Comparison of ENCODE assay signal across 18 mouse cellular contexts in the genomic region with DNA sequence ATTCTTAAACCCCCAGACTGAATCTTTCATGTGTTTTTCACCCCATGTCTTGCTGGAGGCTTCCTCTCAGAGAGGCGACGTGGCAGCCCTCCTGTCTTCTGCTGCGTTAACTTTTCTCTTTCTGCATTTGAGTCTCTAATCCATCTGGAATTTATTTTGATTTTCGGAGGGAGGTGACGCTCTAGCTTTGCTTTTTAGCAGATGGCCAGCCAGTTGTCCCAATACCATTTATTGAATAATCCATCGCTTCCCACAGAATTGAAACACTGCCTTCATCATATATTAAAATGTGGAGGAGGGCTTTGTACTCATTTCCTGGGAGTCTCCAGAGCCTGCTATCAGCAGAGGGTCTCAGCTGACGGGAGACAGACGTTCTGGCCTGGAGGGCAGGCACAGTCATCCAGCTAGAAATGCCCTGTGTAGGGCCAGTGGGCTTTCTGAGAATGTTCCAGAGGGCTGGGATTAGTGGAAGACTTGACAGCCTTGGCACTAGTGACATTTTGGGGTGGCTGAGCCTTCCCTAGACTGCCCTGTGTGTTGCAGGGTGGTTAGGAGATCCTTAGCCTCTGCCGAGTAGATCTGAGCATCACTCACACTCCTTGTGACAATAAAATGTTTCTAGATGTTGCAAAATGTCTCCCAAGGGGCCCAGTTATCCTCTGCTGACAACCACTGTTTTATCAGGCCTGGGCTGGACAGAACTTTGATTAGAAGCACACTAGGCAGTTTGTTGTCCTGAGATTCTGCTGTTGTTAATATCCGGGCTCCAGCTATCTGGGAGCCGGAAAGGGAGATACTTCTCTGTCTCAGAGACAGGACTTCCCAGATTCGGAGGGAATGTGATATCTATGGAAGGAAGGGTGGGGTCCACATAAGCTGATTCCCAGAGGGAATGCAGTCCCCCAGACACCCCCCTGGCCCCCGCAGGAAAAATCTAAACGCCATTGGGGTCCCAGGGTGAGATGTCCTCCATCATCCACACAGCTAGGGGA. TPM values are rescaled to one million over a fixed set of nuclear protein-coding genes. Genes with fewer than 3 reads are reported as not detected.
DNase-seq lines count a peak whose midpoint lies in the region; ATAC-seq lines count a peak whose summit lies in the region.
"Had no signal": no experiment of that assay in that cellular context is flagged by ENCODE, and none has a peak within 500 bp of the region (broad histone marks: within the 10 kb centered on the region; RNA-seq: fewer than 3 reads in every experiment).

No protein-coding gene starts in this region.

- H3K4me1 ChIP-seq in forebrain, embryonic 14.5 days (ENCODE audit: control insufficient read depth, insufficient read depth, low read length), result no peaks in the 10 kb centered on the region
- H3K4me1 ChIP-seq in forebrain, embryonic 11.5 days (replicated peaks; ENCODE audit: control insufficient read depth, insufficient read depth, low read length), result no peaks in the 10 kb centered on the region
- H3K4me1 ChIP-seq in neural tube, embryonic 13.5 days (replicated peaks), result peaks cover 17% of the 10 kb centered on the region
- H3K4me1 ChIP-seq: limb, embryonic 10.5 days; liver, embryonic 15.5 days had no signal

- H3K27me3 ChIP-seq in forebrain, embryonic 14.5 days (replicated peaks; ENCODE audit: control insufficient read depth, insufficient read depth, low read length), result no peaks in the 10 kb centered on the region
- H3K27me3 ChIP-seq in forebrain, embryonic 11.5 days (ENCODE audit: control insufficient read depth, insufficient read depth, low read length), result no peaks in the 10 kb centered on the region
- H3K27me3 ChIP-seq in neural tube, embryonic 13.5 days, result no peaks in the 10 kb centered on the region
- H3K27me3 ChIP-seq: liver, embryonic 15.5 days had no signal

- no peak overlapping the region for H3K27ac ChIP-seq in forebrain, embryonic 14.5 days (ENCODE audit: low read depth, low read length)
- no peak overlapping the region for H3K27ac ChIP-seq in forebrain, embryonic 11.5 days (ENCODE audit: low read depth, low read length)
- 0 out of 2 replicates have a peak overlapping the region, but pooled peaks have one; percentile 4 for H3K27ac ChIP-seq in neural tube, embryonic 13.5 days (replicated peaks)
- H3K27ac ChIP-seq: limb, embryonic 10.5 days; liver, embryonic 15.5 days; macrophage; stomach, postnatal 0 days had no signal

- H3K36me3 ChIP-seq in forebrain, embryonic 14.5 days (ENCODE audit: control insufficient read depth, insufficient read depth, low read length), result no peaks in the 10 kb centered on the region
- H3K36me3 ChIP-seq in forebrain, embryonic 11.5 days (ENCODE audit: control insufficient read depth, insufficient read depth, low read length), result no peaks in the 10 kb centered on the region
- no peaks in the 10 kb centered on the region for H3K36me3 ChIP-seq in neural tube, embryonic 13.5 days
- H3K36me3 ChIP-seq: limb, embryonic 10.5 days; liver, embryonic 15.5 days had no signal

- H3K9me3 ChIP-seq in forebrain, embryonic 14.5 days (replicated peaks; ENCODE audit: control insufficient read depth, low read length), result no peaks in the 10 kb centered on the region
- no peaks in the 10 kb centered on the region for H3K9me3 ChIP-seq in forebrain, embryonic 11.5 days (ENCODE audit: control insufficient read depth, low read length)
- no peaks in the 10 kb centered on the region for H3K9me3 ChIP-seq in neural tube, embryonic 13.5 days
- H3K9me3 ChIP-seq: limb, embryonic 10.5 days; liver, embryonic 15.5 days had no signal

- WGBS in forebrain, embryonic 14.5 days, result 81% methylated on average over 14 of the region's 14 CpGs
- 80% methylated on average over 14 of the region's 14 CpGs for WGBS in forebrain, embryonic 11.5 days
- 58% methylated on average over 14 of the region's 14 CpGs for WGBS in neural tube, embryonic 13.5 days

- no peak overlapping the region for H3K4me3 ChIP-seq in forebrain, embryonic 14.5 days (ENCODE audit: low read depth, low read length)
- H3K4me3 ChIP-seq in forebrain, embryonic 11.5 days (ENCODE audit: low read depth, low read length), result no peak overlapping the region
- H3K4me3 ChIP-seq in neural tube, embryonic 13.5 days, result no peak overlapping the region
- H3K4me3 ChIP-seq: limb, embryonic 10.5 days; liver, embryonic 15.5 days had no signal

- no peak overlapping the region for H3K9ac ChIP-seq in forebrain, embryonic 14.5 days (ENCODE audit: low read length)
- H3K9ac ChIP-seq in forebrain, embryonic 11.5 days (ENCODE audit: low read length), result no peak overlapping the region
- no peak overlapping the region for H3K9ac ChIP-seq in neural tube, embryonic 13.5 days
- H3K9ac ChIP-seq: liver, embryonic 15.5 days had no signal

- no peak for ATAC-seq in forebrain, embryonic 14.5 days
- no peak for ATAC-seq in forebrain, embryonic 11.5 days (replicated peaks; ENCODE audit: low FRiP score)
- ATAC-seq in neural tube, embryonic 13.5 days (ENCODE audit: low read depth), result no peak
- ATAC-seq: intestine, postnatal 0 days had no signal

- no peak overlapping the region for H3K4me2 ChIP-seq in forebrain, embryonic 14.5 days (ENCODE audit: low read length)
- no peak overlapping the region for H3K4me2 ChIP-seq in forebrain, embryonic 11.5 days (ENCODE audit: low read depth, low read length, severe bottlenecking)
- H3K4me2 ChIP-seq in neural tube, embryonic 13.5 days, result no peak overlapping the region
- H3K4me2 ChIP-seq: liver, embryonic 15.5 days had no signal

- DNase-seq in forebrain, embryonic 14.5 days (ENCODE audit: low spot score), result peak; percentile 31
- DNase-seq in forebrain, embryonic 11.5 days (ENCODE audit: low spot score), result no peak
- DNase-seq in layer of hippocampus, adult 11-12 months (ENCODE audit: low spot score), result peak; percentile 41
- no peak for DNase-seq in layer of hippocampus, postnatal 25 days (ENCODE audit: extremely low spot score in 1 of 2, low spot score in 1 of 2)
- no peak for DNase-seq in neural tube, embryonic 10.5 days (ENCODE audit: extremely low spot score, low spot score)
- no peak for DNase-seq in urinary bladder, postnatal 14 days (ENCODE audit: low spot score)
- no peak for DNase-seq in kidney, adult 9 months
- DNase-seq: cerebellum, adult 2 months; gastrocnemius, postnatal 36 days; heart, postnatal 14 days; kidney, postnatal 25 days; spleen, adult 18-20 months had no signal

RNA-seq across cellular contexts. Expression of a gene that starts 58.0 kb away (rescaled TPM):
- 29.4 and 39.3 TPM in 2 replicates for polyA plus RNA-seq in forebrain, embryonic 14.5 days (2014; fragmentation: Nextera tagmentation; extraction: Ambion mirVana)
- 10.0 and 13.0 TPM in 2 replicates for polyA plus RNA-seq in forebrain, embryonic 11.5 days (2014; fragmentation: Nextera tagmentation; extraction: Ambion mirVana)
- total RNA-seq in layer of hippocampus, postnatal 25 days (2021), result 100 to 1,000 TPM; 775 to 867 TPM
- polyA plus RNA-seq in neural tube, embryonic 13.5 days (2015; fragmentation: Nextera tagmentation; extraction: Ambion mirVana), result 52.9 and 60.9 TPM in 2 replicates

Comparison
In these comparisons a context has a peak if more than half of its experiments do, and no peak if none do; other contexts are left out.
1. DNase-seq: peak in forebrain, embryonic 14.5 days (single experiment) and layer of hippocampus, adult 11-12 months (single experiment); none in forebrain, embryonic 11.5 days (single experiment), layer of hippocampus, postnatal 25 days (0 of 2), neural tube, embryonic 10.5 days (single experiment), urinary bladder, postnatal 14 days (single experiment) and kidney, adult 9 months (single experiment).